Comparison of ENCODE assay signal across 13 mouse cellular contexts in genomic region chr5:128912374-128912773, GRCm38 (mm10). TPM values are rescaled to one million over a fixed set of nuclear protein-coding genes. Genes with fewer than 3 reads are reported as not detected.
"Had no signal": no experiment of that assay in that cellular context is flagged by ENCODE, and none has a peak within 500 bp of the region (broad histone marks: within the 10 kb centered on the region; RNA-seq: fewer than 3 reads in every experiment).

No protein-coding gene starts in this region.

- H3K4me1 ChIP-seq: limb, embryonic 13.5 days had no signal

- DNase-seq: kidney, adult 2 months; kidney, postnatal 14 days; layer of hippocampus, postnatal 36 days; left cerebral cortex, postnatal 4 days; lung, adult 18-20 months; midbrain, embryonic 14.5 days; thymus, postnatal 4 days had no signal

- H3K9ac ChIP-seq: kidney, embryonic 15.5 days; limb, embryonic 13.5 days; liver, embryonic 14.5 days had no signal

- ATAC-seq: intestine, embryonic 16.5 days had no signal

- H3K4me3 ChIP-seq: kidney, embryonic 15.5 days; limb, embryonic 13.5 days had no signal

- H3K4me2 ChIP-seq: kidney, embryonic 15.5 days; limb, embryonic 13.5 days had no signal

- H3K27me3 ChIP-seq: kidney, embryonic 15.5 days; limb, embryonic 13.5 days had no signal

- H3K27ac ChIP-seq: kidney, embryonic 15.5 days; limb, embryonic 13.5 days; liver, embryonic 14.5 days had no signal

- H3K9me3 ChIP-seq: kidney, embryonic 15.5 days; limb, embryonic 13.5 days had no signal

- H3K36me3 ChIP-seq: kidney, embryonic 15.5 days; limb, embryonic 13.5 days had no signal

RNA-seq across cellular contexts. Expression of gene Rimbp2, which starts 40.9 kb away (rescaled TPM):
- polyA plus RNA-seq: liver, adult 2 months; spleen, adult 2 months had no signal
